Mouse (Mus musculus) forebrain, postnatal 0 days (tissue): ENCODE measurements around the gene Foxf1. TPM values are rescaled to one million over a fixed set of nuclear protein-coding genes. Genes with fewer than 3 reads are reported as not detected.

ENCODE experiments used
- ATAC-seq: fragments of 200-750 bp; cut with Nextera tagmentation; 2 replicates; pipeline ENCODE4 v1.8.0; 2017; ENCODE audit warnings: mild to moderate bottlenecking, moderate library complexity
- DNase-seq: peaks from one replicate; pipeline ENCODE4 v3.0.0-alpha.2; 2015
- H3K27ac ChIP-seq: fragments of 300-500 bp; sonication (generic); 2 replicates; pipeline ENCODE4 v1.5.1; 2014; ENCODE audit warnings: low read depth, mild to moderate bottlenecking, antibody characterized with exemption, low read length, moderate library complexity, mixed read lengths
- H3K27me3 ChIP-seq: fragments of 300-500 bp; sonication (generic); 2 replicates; pipeline ENCODE4 v1.6.1; 2014; ENCODE audit warnings: mild to moderate bottlenecking, low read length, mixed read lengths; ENCODE audit not compliant: insufficient read depth
- H3K36me3 ChIP-seq: fragments of 300-500 bp; sonication (generic); 2 replicates; pipeline ENCODE4 v1.6.1; 2014; ENCODE audit warnings: mild to moderate bottlenecking, moderate library complexity; ENCODE audit not compliant: insufficient read depth
- H3K4me1 ChIP-seq: fragments of 300-500 bp; sonication (generic); 2 replicates; pipeline ENCODE4 v1.6.1; 2014; ENCODE audit warnings: antibody characterized with exemption; ENCODE audit not compliant: insufficient read depth
- H3K4me2 ChIP-seq: fragments of 300-500 bp; sonication (generic); 2 replicates; pipeline ENCODE4 v1.6.1; 2014; ENCODE audit warnings: low read depth, mild to moderate bottlenecking, moderate library complexity
- H3K4me3 ChIP-seq: fragments of 300-500 bp; sonication (generic); 2 replicates; pipeline ENCODE4 v1.5.1; 2014; ENCODE audit warnings: low read depth, low read length, mixed read lengths
- H3K9ac ChIP-seq: fragments of 300-500 bp; sonication (generic); 2 replicates; pipeline ENCODE4 v1.6.1; 2014; ENCODE audit warnings: mild to moderate bottlenecking
- H3K9me3 ChIP-seq: fragments of 300-500 bp; sonication (generic); 2 replicates; pipeline ENCODE4 v1.6.1; 2016; ENCODE audit warnings: low read length
- CTCF ChIP-seq: sonication (generic); IDR thresholded peaks from 2 replicates; pipeline ENCODE4 v1.5.1; 2016; ENCODE audit warnings: antibody characterized with exemption, control low read depth, low read depth
- WGBS: fragments of 180-500 bp; shearing (Covaris S2); extraction: QIAGEN DNeasy Blood & Tissue Kit; methylation state at CpG from one replicate; pipeline ENCODE4 v1.1.7; 2014; 5-methylcytosine and 5-hydroxymethylcytosine counted together
- polyA plus RNA-seq: library from polyadenylated mRNA; unstranded; fragments of >200 nt; fragmentation: Nextera tagmentation; extraction: Ambion mirVana; gene quantifications from 2 replicates; pipeline ENCODE4 v1.2.1, GENCODE M21; 2015
- total RNA-seq: library from RNA; depleted of rRNA; stranded (reverse); fragments of >200 nt; gene quantifications from 2 replicates; pipeline ENCODE4 v1.2.3, GENCODE M21; 2014

The Foxf1 gene
- total and polyA plus RNA-seq, 2 experiments from 2014 or later: 1.4 to 2.3 TPM

DNA sequence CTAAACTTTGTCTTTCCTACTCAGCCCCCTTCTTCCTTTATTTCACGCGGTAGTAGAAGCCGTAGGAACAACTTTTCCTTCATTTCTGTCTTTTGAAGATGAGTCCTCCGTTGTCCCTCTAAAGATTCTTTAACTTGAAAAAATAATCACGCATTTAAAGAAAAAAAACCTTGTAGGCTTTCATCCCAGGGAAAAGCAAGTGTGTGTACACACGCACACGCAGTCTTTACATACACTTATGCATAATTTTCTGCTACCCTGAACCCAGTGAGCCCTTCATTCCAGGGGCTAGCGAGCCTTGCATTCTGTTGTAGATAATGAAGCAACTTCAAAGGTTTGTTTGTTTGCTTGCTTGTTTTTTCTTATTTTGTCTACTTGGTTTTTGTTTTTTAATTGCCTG is 4.1 kb downstream of the Foxf1 start:
- Histone ChIP-seq H3K4me2 (no peak overlapping the region), H3K36me3 (no peaks in the 10 kb centered on the region), H3K4me3 (no peak overlapping the region), H3K27me3 (peaks cover 89% of the 10 kb centered on the region), H3K27ac (no peak overlapping the region), H3K9ac (no peak overlapping the region), H3K9me3 (no peaks in the 10 kb centered on the region), H3K4me1 (no peaks in the 10 kb centered on the region)
- WGBS: 5% methylated on average over 8 of the region's 8 CpGs
- no peak for TF ChIP-seq CTCF
- no peak for ATAC-seq
- DNase-seq: no peak

DNA sequence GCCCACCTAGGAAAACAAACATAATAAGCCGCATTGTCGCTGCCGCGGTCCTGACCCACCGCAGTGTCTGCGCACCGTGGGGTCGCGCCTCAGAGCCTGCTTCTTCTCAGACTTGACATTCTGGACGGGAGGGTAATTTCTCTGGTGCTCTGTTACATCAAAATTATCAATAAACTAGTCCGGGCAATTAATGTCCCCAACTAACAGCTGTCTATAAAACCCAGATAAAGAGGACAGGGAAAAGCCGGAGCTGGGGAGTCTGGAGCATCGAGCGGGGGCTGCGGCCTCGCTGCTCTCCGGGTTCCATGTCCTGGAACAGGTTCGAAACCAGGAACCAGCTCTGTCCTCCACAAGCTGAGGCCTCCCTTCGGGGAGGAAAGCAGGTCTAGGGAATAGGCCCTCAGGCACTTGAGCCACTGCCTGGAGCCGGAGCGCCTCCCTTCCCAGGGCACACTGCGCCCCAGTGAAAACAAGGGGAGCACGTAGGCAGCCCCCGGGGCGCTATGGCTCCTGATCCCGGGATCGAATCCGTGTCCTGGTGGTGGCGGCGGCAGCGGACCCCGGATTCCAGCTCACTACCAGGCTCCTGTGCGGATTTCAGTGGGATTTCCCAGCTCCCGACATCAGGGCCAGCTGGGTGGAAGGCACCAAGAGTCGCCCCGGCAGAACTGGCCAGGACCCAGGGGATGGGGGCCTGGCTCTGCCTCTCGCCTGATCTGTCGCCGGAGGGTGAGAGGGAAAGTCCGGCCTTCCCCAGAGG is 4.9 kb downstream of the Foxf1 start:
- DNase-seq (no peak), ATAC-seq (no peak)
- H3K4me3 ChIP-seq: no peak overlapping the region
- no peak overlapping the region for H3K9ac ChIP-seq
- no peaks in the 10 kb centered on the region for H3K4me1 ChIP-seq
- 3% methylated on average over 38 of the region's 40 CpGs for WGBS
- TF ChIP-seq CTCF: no peak
- H3K4me2 ChIP-seq: no peak overlapping the region
- H3K27ac ChIP-seq: no peak overlapping the region
- H3K36me3 ChIP-seq: no peaks in the 10 kb centered on the region
- H3K9me3 ChIP-seq: no peaks in the 10 kb centered on the region
- H3K27me3 ChIP-seq: peaks cover 88% of the 10 kb centered on the region

DNA sequence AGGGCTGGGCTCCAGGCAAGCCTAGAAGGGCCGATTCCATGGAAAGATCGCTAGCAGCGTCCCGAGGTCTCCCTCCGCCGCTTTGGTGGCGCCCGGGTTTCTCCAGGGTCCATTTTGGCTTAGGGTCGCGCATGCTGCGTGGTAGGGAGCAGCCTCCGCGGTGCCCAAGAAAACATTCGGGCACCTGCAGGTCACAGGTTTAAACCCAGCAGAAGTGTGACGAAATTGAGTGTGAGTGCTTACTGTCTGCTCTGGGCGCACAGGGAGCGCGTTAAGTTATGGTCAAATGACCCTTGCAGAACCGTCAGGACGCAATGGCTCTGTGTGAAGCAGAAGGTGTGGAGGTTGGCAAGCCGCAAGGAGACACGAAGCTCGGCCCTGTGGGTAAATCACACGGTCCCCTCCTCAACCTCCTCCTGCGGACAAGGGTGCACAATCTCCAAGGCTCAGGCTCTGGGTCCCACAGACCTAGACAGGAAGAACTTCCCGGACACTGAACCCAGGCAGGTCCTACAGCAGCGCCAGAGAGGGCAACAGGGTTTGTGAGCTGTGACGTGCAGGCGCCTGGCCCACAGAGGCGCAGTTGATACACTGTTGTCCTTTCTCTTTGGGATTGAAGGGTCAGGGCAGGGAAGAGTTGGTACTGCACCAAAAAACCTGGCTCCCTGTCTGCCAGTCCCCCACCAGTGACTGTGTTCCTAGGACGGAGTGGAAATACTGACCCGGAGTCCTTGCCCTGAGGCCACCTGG is 5.6 kb downstream of the Foxf1 start:
- H3K27me3 ChIP-seq: peaks cover 83% of the 10 kb centered on the region
- no peak overlapping the region for H3K4me3 ChIP-seq
- no peaks in the 10 kb centered on the region for H3K36me3 ChIP-seq
- no peak overlapping the region for H3K9ac ChIP-seq
- no peak for ATAC-seq
- WGBS: 3% methylated on average over 32 of the region's 32 CpGs
- no peak overlapping the region for H3K27ac ChIP-seq
- TF ChIP-seq CTCF: no peak
- no peak overlapping the region for H3K4me2 ChIP-seq
- H3K9me3 ChIP-seq: no peaks in the 10 kb centered on the region
- no peaks in the 10 kb centered on the region for H3K4me1 ChIP-seq
- DNase-seq: no peak

DNA sequence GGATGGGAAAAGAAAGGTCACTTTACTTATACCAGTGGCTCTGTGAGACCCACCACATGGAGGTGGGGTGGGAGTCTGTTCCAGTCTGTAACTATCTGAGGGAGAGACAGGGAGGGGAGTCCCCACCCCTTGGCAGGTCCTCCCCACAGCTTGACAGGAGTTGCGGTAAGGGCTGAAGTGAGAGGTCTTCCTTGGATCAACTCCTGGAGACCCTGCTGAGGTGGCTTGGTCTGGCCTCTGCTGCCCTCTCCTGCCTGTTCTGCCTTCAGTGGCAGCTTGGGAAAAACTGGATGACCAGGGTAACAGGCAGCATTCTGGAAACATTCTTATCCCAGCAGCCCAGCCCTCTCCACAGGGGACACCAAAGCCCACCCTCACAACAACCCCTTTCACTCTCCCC is 6.5 kb downstream of the Foxf1 start:
- no peaks in the 10 kb centered on the region for H3K36me3 ChIP-seq
- H3K4me2 ChIP-seq: no peak overlapping the region
- H3K9me3 ChIP-seq: no peaks in the 10 kb centered on the region
- H3K27ac ChIP-seq: no peak overlapping the region
- DNase-seq (no peak), ATAC-seq (no peak)
- no peaks in the 10 kb centered on the region for H3K4me1 ChIP-seq
- peaks cover 77% of the 10 kb centered on the region for H3K27me3 ChIP-seq
- no peak overlapping the region for H3K9ac ChIP-seq
- H3K4me3 ChIP-seq: no peak overlapping the region
- TF ChIP-seq CTCF: peak; percentile 47
- 0% methylated on average over 1 of the region's 1 CpGs for WGBS

- 30% methylated on average over 6 of the region's 6 CpGs for WGBS
- TF ChIP-seq CTCF: no peak
- ATAC-seq (no peak), DNase-seq (no peak)
- Histone ChIP-seq H3K9me3 (no peaks in the 10 kb centered on the region), H3K9ac (no peak overlapping the region), H3K4me1 (no peaks in the 10 kb centered on the region), H3K4me2 (no peak overlapping the region), H3K36me3 (peaks cover 1% of the 10 kb centered on the region; the same call in 1 of the 2 replicates), H3K4me3 (no peak overlapping the region), H3K27ac (no peak overlapping the region), H3K27me3 (peaks cover 63% of the 10 kb centered on the region)
Measured at GRCm38 (mm10) chr8:121092141-121092540, 8.0 kb downstream of the Foxf1 start.

- no peak overlapping the region for H3K27ac ChIP-seq
- no peaks in the 10 kb centered on the region for H3K4me1 ChIP-seq
- no peak overlapping the region for H3K9ac ChIP-seq
- H3K36me3 ChIP-seq: peaks cover 6% of the 10 kb centered on the region; the same call in 1 of the 2 replicates
- DNase-seq (peak; percentile 92), ATAC-seq (peak; percentile 78)
- peaks cover 58% of the 10 kb centered on the region for H3K27me3 ChIP-seq
- no peak overlapping the region for H3K4me3 ChIP-seq
- TF ChIP-seq CTCF: peak; percentile 91
- no peaks in the 10 kb centered on the region for H3K9me3 ChIP-seq
- WGBS: 4% methylated on average over 16 of the region's 16 CpGs
- H3K4me2 ChIP-seq: no peak overlapping the region
Measured at GRCm38 (mm10) chr8:121092627-121093026, 8.4 kb downstream of the Foxf1 start.

DNA sequence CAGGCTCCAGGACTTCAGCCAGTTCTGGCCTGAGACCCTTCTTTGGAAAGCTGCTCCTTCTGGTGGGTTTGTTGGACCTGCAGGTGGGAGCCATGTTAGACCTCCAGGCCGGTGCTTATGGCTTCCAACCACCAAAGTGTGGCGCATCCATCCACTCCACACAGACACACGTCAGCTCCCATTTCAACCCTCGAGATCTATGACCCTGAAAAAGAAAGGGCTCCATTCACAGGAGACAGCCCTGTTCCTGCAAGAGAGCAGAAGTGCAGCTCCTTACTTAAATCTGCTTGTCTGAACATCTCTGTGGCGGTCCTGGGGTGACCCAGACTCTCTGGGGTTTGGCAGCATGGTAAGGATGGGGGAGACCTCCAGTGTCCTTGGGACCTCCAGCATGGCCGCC is 9.3 kb downstream of the Foxf1 start:
- ATAC-seq: no peak
- H3K4me1 ChIP-seq: no peaks in the 10 kb centered on the region
- H3K4me2 ChIP-seq: no peak overlapping the region
- H3K36me3 ChIP-seq: peaks cover 14% of the 10 kb centered on the region
- peaks cover 52% of the 10 kb centered on the region for H3K27me3 ChIP-seq
- TF ChIP-seq CTCF: no peak
- no peak overlapping the region for H3K4me3 ChIP-seq
- no peak overlapping the region for H3K9ac ChIP-seq
- no peaks in the 10 kb centered on the region for H3K9me3 ChIP-seq
- H3K27ac ChIP-seq: no peak overlapping the region
- 59% methylated on average over 6 of the region's 6 CpGs for WGBS
- DNase-seq: no peak
